Mouse (Mus musculus): ENCODE data around the gene Gskip. TPM values are rescaled to one million over a fixed set of nuclear protein-coding genes. Genes with fewer than 3 reads are reported as not detected.

The Gskip gene
- 10 to 100 TPM; 41.4 to 42.8 TPM for polyA plus RNA-seq (2017; shearing (Covaris generic))

GRCm38 (mm10) chr12:105683933-105684901 lies at the start of gene Gskip:
Gskip (plus strand) TSS chr12:105684829.

DNA sequence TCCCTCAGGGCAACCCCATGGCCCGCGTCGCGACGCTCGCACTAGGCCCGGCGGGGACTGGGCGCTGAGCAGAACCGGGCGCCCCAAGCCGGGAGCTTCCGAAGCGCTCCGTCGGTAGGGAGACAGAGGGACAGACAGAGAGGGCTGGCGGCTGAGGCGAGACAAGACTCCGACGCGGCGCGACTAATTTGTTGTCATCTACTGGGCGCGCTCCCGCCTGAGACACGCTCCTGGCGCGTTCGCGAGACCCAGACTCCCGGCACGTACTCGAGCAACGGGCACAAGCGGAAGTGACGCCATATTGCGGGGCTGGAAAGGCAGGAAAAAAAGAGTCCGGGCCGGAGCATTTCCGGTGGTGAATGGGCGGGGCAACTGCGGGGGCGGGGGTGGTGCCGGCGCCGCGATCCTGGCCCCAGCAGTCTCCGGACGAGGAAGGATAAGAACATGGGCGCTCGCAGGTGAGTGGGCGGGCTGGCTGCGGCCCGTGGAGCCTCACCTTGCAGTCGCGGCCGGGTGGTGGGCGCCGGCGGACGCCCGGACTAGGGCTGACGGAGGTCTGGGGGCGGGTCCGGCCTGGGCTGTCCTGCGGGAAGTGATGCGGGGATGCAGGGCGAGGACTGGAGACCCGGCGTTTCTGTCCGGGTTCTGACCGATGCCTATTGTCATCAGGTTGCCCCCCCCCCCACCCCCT lies 517 bp downstream of the Gskip start, which contains the start of gene Atg2b:
Atg2b (minus strand) TSS at position 211 of the 691 bp plus-strand sequence.

GRCm38 (mm10) chr12:105705799-105706487 lies 21.3 kb downstream of the Gskip start, which contains the start of gene Ak7:
Ak7 (plus strand) TSS chr12:105705976.

Other genes with a start within 250 kb of the Gskip start
- 1 to 10 TPM in 1 of 2 experiments, under 1 TPM in 1; 0.67 to 1.4 TPM for gene D430019H16Rik, start 231.0 kb upstream of the Gskip start, polyA plus RNA-seq (2017; shearing (Covaris generic))
- not detected for gene Bdkrb2, start 121.6 kb upstream of the Gskip start, polyA plus RNA-seq (2017; shearing (Covaris generic))
- 1 to 10 TPM in 1 of 2 experiments, under 1 TPM in 1; 0.99 to 2.2 TPM for gene Bdkrb1, start 81.7 kb upstream of the Gskip start, polyA plus RNA-seq (2017; shearing (Covaris generic))
- gene Atg2b, start 382 bp downstream of the Gskip start, polyA plus RNA-seq (2017; shearing (Covaris generic)) = 10 to 100 TPM; 17.8 to 18.9 TPM
- gene Ak7, start 21.1 kb downstream of the Gskip start, polyA plus RNA-seq (2017; shearing (Covaris generic)) = under 1 TPM; 0.46 to 0.87 TPM
- gene Papola, start 99.9 kb downstream of the Gskip start, polyA plus RNA-seq (2017; shearing (Covaris generic)) = 100 to 1,000 TPM; 240 to 244 TPM